Mouse (Mus musculus) NIH3T3 (cell line): Measurements from ENCODE around the gene Celf2.

Experiments
- DNase-seq: peaks from one replicate; pipeline ENCODE4 v3.0.0-alpha.2; 2012; ENCODE audit warnings: low read depth

The Celf2 gene

DNA sequence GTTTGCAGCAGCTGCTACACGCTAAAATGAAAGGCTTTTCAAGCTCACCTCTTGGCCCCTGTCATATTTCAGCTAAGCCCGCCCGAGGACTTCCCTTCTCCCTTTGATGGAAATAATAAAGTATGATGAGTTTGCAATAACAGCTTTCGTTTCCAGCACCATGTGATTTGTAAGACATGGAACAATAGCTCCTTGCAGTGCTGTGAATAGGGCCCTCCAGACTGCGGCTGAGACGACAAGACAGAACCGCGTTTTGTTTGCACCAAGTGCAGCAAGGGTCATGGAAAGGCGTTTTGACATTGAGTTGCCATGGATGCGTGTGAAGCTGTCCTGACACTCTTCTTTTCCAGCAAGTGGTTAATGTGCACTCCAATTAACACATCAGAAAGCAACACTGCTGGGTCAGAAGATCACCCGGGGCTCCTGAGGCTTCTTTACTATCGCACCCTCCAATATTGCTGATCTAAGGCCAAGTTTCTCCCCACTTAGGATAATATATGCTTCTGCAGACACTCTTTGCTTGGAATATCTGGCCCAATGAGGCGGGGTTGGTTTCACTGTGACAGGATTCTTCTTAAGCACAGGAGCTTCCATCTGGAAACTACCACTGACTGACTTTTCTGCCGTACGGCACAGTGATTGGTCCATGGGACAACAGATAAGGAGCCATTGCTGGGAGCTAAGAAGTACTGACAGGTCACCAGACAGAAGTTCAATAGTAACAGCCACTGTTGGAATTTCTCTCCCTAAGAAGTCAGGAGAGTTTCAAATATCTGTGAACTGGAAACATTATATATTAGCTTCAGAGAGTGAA, 301.5 kb downstream of the Celf2 start:
- DNase-seq: no peak

DNA sequence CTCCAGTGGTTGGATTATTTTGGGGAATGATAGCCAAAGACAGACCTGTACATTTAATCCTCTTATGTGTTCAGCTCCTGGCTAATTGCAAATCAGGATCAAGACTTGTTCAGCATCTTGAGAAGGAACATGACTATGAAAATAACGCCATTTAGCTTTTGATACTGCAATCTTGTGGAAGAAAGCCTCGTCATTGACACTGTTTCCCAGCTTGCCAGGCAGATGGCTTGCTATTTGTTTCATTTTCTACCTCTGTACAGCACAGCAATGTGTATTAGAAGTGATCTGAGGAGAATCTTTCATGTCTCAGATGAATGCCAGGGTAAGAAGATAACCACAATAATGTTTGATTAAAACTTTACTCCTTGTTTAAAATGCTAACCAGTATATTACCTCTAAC, 315.9 kb downstream of the Celf2 start:
- no peak for DNase-seq

DNA sequence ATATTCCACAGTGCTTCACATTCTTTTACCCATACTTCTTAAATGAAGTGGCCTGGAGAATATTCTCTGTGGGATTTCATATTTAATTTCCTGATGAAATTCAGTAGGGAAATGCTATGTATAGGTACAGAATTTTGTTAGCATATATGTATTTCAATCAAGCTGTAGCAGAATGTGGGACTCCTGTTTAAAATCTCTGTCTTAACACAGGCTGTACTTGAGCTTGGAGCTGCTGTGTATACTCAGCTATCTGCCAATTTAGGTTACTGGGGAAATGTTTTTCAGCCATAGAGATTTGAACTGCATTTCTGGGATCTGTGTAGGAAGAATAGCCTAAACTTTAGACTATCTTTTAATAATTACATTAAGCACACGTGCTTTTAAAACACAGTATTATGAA, 330.2 kb downstream of the Celf2 start:
- DNase-seq: no peak

DNA sequence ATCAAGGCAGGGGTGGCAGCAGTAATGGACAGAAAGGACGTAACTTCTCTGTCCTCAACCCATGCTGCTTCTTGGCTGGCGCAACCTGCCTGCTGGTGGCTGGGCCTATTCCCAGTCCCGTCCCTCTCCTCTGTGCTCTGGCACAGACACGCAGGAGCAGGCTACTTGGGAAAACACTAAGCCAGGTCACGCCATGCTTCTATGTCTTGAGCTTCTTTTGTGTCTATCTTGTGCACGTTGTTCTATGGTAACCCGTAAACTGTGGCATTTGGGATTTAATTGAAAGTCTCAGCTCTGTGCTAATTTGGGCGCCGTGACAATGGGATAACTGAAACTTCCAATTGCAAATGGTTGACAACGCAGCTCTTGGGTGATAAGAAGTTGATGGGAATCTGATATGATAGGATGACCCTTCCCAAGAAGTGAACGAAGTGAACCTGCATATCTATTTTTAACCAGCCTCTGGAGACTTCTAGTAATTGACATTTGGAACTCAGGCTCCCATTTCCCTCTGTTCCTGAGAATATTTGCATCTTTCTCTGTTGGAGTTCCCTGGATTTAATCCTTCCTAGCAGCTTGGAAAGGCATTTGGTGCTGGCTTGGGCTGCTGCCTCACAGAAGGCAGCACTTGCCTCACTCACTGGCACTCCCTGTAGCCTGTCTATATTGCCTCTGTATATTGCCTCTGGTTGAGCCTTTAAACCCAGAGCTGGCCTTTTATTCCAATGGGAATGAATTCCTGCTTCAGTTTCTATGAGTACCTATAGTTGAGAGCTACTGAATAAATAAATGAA, 335.9 kb downstream of the Celf2 start:
- DNase-seq: no peak

DNA sequence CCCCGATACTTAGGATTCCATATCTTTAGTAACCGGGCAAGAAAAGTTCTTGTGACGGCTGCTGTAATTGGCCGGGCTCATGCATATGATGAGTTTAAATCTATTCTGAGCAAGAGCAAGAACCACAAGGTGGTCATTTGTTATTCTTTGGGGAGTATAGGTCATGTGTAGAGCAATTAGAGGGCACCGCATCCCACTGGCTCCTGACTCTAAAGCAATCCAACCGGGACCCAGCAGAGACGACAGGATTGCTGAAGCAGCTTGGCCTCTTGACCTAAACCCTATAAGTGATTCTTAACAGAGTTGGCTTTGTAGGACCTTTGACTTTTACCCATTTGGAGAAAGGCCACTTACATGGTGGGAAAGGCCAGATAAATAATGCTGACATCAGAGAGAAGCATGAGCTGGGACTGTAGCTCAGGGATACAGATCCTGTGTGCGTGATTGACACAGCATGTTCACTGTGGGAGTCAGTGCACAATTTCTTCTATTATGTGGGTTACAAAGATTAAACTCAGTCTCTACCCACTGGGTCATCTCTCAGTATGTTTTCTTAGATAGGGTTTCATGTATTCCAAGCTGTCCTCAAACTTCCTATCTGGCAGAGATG, 338.2 kb downstream of the Celf2 start:
- DNase-seq: no peak

DNA sequence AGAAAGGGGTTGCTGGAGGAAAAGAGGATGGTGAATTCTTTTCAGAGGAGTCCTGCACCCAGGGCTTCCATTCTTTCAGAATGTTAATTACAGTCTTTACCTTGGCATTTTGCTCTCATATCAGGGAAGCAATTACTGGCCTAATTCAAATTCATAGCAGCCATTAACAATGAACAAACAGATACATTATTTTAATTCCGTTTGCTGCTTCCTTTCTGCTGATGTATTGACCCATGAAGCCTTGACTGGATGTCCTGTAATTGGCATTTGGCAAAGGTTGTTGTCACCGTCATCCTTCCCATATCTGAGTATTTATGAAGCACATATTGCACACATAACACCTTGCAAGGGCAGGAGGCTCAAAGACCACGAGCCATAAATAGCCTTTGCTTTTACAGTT, 343.6 kb downstream of the Celf2 start:
- DNase-seq: no peak

DNA sequence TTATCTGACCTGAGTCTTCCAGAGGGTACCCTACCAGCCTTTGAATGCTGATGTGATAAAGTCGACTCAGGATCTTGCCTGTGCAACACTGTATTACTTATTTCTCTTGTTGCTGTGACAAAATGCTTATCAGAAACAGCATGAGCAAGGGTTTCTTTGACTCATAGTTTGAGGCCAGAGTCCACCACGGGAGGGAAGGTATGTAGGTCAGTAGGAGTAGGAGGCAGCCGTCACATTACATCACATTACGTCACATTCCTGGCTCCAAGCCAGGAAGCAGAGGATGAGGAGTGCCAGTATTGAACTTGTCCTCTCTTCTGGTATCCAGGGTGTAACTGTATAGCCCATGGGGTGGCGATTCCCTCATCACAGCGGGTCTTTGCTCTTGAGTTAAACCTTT, 349.3 kb downstream of the Celf2 start:
- peak; percentile 43 for DNase-seq

DNA sequence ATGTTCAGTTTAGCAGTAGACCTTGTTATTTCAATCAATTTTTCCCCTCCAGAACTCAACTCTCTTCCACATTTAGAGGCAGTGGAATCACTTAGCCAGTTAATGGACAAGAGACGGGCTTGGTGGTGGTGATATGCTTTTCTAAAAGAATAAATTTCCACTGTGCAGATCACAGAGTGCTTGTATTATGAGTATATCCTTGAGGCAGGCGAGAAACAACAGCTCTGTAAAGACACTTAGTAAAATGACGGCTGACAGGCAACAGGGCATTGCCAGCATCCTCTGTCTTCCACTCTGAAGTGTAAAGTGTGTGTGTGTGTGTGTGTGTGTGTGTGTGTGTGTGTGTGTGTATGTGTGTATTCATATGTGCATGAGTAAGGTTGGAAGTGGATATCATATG, 362.1 kb downstream of the Celf2 start:
- no peak for DNase-seq

DNA sequence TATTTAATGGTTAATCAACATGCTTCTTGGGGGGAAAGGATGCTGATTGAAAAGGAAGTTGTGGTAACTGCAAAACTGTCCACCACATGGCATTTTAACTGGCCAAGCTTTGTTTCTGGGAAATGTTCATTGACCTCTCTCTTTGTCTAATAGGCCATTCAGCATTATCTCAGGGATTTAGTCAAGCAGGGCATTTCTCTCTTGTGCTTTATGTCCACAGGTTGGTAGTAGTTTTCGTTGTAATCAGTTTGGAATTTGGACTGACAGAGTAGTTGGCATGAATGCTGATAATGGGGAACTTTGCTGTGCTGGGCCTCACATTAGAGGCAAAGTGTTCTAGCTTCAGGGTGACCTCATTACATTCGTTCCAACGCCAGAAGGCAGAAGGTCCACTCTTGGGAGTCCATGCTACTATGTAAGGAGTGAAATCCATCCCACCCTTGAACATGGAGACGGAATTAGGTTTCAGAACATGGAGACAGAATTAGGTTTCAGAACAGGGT, 363.8 kb downstream of the Celf2 start:
- DNase-seq: no peak

DNA sequence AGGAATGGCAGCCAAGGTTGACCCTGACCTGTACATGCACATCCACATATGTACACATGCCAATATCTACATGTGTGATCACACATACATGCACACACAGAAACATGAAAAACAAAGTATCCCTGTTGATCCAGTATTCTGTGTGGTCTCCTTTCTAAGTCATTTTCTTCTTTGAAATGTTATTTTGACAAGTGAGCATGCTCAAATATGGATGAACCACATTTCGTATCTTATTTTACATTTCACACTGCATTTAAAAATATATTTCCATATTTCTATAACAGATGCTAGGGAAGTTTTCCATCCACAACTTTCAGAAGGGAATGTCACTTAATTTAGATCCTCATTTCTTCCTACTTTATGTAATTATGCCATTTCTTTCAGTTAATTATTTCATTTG, 364.5 kb downstream of the Celf2 start:
- DNase-seq: no peak

DNA sequence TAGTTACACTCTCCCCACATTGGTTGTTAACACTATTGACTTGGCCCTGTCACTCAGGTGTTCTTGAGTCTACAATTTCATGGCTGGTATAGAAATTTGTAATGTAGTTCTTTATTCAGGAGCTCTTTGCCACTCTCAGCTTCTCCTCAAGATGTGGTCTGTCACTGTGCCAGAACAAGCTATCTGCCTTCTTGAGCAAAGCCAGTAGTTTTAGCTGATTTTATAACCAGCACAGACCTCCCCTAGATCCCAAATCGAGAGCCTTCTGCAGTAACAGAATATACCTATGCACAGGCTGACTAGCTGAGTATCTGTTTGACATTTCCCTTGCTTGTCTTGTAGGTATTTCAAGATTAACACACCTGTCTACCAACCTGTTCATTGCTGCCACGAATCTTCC, 386.0 kb downstream of the Celf2 start:
- DNase-seq: no peak

DNA sequence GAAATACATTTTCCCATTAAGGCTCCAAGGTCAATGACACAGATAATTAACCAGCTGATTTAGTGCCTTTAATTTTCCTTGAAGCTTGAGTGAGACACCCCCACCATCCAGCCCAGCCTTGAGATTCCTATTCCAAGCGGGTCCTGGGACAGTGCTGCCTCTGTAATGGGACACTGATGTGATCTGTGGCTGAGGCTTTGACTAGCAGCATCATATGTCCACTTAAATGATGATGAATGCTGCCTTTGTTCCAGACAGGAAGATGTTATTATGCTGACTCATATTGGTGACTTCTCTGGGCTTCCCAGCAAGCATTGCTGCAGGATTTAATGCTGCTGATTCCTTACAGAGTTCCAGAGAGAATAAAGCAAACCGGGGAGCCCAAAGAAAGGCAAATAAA, 393.6 kb downstream of the Celf2 start:
- DNase-seq: peak; percentile 66

DNA sequence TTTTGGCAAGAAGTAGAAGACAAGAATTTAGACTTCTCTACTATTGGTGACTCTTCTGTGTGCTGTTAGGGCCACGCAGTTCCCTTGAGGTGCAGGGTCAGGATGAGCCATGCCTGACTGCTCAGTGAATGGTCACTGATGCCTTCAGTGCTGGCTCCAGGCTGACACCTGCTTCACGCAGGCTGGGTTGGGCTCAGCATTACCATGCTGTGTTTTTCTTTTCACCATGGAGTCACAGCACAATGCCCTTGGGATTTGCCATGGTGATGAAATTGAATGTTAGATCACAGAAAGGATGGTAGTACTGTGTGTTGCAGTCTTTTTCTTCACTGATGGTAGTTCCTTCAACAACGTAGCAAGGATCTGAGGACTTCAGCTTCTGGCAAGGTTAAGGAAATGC, 394.2 kb downstream of the Celf2 start:
- peak; percentile 39 for DNase-seq

DNA sequence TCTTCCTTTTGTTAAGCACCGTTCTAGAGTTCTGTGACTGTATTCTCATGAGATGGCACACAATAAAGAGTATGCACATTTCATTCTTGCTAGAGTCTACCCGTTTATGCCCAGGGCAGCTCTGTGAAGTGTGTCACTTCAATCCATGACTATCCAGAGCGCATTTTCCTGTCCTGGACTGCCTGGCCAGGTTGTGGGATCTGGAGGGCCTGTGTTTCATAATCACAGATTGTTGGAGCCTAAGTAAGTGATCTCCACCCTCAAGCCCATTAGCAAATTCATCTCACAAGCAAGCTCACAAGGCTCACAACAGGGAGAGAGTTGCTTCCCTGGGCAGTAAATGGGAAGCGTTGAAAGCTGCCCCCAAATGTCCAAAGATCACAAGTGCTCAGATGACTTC, 395.6 kb downstream of the Celf2 start:
- DNase-seq: no peak

DNA sequence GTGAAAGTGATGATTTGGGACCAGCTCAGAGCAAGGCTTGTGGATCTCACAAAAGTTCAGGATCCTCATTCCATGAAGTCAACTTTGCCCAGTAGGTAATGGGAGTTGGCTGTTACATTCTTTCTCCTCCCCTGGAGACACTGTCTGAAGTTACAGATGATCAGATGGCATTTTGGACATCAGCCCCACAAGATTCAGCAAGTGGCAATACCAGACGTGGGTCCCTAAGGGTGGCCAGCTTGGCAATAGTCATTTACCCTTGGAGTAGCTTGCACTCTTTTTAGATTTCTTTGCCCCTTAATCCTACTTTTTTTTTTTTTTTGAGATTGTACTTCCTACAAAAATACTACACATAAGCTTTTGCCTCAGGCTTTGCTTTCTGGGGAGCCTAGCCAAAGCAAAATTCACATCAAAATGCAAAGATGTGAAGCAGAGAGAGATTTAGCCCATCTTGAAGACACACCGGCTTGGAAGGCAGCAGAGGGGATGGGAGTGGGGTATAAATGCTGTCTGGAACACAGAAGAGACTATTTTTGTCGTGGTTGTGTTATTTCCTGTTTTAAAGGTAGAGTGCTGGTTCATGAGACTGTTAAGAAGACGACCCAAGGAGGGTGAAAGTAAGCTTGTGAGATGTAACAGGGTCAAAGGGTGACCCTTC, 397.1 kb downstream of the Celf2 start:
- no peak for DNase-seq

DNA sequence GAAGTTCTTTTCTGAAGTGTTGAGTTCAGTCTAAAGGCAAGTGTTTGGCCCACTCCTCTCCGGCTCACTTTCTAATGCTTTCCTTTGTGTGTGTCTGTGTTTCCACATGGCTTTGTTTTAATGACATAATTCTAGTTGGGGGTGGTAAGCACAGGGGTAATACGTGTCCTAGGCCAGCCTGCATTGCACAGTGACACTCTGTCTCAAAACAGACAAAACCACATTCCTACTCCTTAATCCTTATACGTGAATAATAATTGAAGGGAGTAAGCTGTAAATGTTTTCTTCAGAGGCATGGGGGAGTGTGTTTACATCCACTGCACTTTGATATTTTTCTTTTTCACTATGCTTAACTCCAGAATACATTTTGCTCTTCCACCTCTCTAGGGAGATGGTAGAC, 415.9 kb downstream of the Celf2 start:
- DNase-seq: no peak

DNA sequence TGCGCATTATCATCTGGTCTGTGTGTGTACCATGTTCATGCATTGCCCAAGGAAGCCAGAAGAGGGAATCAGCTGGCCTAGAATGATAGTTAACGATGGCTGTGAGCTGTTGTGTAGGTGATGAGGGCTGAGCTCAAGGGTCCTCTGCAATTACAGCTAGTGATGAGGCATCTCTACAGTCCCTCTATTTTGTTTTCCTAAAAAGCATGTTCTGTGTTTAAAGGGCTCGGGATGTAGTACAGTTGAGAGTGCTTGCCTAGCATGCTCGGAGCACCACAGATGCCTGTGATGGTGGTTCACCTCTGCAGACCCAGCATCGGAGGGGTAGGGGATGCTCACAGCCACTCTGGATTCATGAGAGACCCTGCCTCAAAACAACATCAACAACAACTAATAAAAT, 416.7 kb downstream of the Celf2 start:
- no peak for DNase-seq

DNA sequence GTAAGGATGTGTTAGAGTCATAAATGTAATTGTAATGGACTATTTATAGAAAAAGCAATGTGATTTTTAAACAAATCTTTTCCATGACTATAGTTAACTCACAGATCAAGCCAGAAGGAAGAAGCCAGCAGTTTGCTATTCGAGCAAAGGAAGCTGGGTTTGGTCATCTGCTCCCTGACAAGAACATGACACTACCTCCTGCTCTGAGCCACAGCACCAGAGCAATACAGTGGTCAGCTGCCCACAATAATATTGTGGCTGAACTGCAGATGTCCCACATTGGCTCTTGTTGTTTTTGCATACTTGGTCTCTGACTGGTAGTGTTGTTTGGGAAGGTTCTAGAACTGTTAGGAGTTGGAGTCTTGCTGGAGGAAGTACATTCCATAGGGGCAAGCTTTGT, 418.9 kb downstream of the Celf2 start:
- DNase-seq: peak; percentile 43

DNA sequence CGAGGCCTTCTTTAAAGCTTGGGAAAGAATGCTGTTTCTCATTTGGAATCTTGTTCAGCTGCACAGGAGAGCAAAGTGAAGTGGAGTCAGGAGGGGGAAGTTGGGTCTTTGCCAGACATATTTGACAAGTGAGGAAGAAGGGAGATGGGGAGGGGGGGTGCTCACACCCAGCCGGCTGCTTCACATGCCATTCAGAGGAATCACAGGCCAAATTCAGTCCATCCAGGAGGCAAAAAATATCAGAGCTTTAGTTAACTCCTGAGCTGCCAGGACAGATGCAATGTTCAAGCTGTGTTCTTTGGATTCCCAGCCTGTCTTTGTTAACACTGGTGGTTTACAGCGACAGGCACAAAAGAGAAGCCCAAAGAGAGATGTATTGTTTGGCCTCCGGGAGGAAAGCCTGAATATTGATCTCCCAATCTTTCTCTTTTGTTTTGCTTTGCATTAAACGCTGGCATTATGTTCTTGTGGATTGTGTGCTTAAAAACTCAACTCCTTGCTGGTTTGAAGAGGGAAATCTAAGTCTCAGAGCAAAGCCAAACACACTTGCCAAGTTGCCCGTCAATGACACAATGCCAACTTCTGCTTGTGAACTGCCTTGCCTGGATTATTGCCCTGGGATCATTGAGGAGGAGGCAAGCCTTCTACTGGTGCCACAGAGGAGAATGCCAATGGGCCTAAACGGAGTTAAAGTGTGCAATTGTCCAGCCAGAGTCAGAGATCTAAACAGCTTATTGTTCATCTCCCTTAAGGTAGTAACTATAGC, 420.1 kb downstream of the Celf2 start:
- peak; percentile 95 for DNase-seq

DNA sequence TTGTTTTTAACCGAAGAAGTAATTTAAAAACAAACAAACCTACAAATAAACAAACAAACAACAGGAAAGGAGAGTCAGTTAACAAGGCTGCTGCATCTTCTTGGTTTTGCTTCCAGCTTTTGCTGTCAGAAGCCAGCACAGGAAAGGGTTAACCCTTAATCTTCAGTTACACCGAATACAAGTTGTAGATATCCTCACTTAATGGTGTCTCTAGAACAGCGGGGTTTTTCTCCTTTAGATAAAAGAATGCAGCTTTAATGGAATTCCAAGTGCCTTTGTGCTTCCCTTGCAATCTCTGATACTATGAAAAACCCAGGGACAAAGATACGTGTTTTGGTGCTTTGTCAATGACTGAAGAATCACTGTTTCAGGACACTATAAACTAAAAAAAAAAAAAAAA, 420.8 kb downstream of the Celf2 start:
- DNase-seq: peak; percentile 32

DNA sequence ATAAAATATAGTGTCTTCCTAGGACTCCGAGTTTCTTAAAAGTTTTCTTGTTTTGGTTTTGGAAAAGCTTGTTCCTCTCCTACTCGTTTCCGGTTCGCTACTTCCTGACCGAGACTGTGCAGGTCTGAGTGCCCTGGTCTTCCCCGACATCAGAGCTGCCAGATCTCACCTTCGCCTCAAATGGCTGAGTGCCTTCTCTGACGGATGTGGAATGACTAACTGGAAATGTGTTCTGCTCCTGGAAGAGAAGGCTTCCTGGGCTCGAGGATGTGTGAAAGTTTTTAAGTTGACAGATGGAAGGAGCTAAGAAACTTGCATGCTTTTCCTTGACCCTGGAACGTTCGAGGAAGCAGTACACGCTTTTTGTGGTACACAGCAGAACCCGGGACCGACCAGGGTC, 421.9 kb downstream of the Celf2 start:
- no peak for DNase-seq
